Mouse (Mus musculus) G1E (cell line): ENCODE measurements around the gene Ttc39d.

ENCODE experiments used
- CTCF ChIP-seq: IDR thresholded peaks from 2 replicates; pipeline ENCODE4 v1.5.1; 2012; ENCODE audit warnings: low read depth, low read length, inconsistent platforms, mixed read lengths
- GATA2 ChIP-seq: IDR thresholded peaks from 2 replicates; pipeline ENCODE4 v1.6.1; 2012; ENCODE audit warnings: low read depth, low read length, inconsistent platforms, borderline replicate concordance
- POLR2AphosphoS5 ChIP-seq: IDR thresholded peaks from 2 replicates; pipeline ENCODE4 v1.6.1; 2012; ENCODE audit warnings: low read depth, low read length, inconsistent platforms; ENCODE audit not compliant: insufficient replicate concordance
- TAL1 ChIP-seq: conservative IDR thresholded peaks from 2 replicates; pipeline ENCODE4 v1.6.1; 2012; ENCODE audit warnings: low read depth, low read length, inconsistent platforms, mixed read lengths

GRCm38 (mm10) chr17:80169792-80170191 lies 37.5 kb upstream of the Ttc39d start:
- no peak for TF ChIP-seq CTCF
- TF ChIP-seq POLR2AphosphoS5 = no peak
- no peak for TF ChIP-seq GATA2
- TF ChIP-seq TAL1 = no peak
